Mouse (Mus musculus) forebrain, embryonic 14.5 days (tissue): ENCODE data around the gene Fbxw7. TPM values are rescaled to one million over a fixed set of nuclear protein-coding genes. Genes with fewer than 3 reads are reported as not detected.

Experiments used
- ATAC-seq: fragments of 200-750 bp; cut with Nextera tagmentation; 2 replicates; pipeline ENCODE4 v1.8.0; 2017; ENCODE audit warnings: mild to moderate bottlenecking, moderate library complexity
- DNase-seq: peaks from one replicate; pipeline ENCODE4 v3.0.0-alpha.2; 2015; ENCODE audit warnings: low spot score
- H3K27ac ChIP-seq: fragments of 300-500 bp; sonication (generic); 2 replicates; pipeline ENCODE4 v1.5.1; 2014; ENCODE audit warnings: low read depth, mild to moderate bottlenecking, control low read depth, low read length, moderate library complexity
- H3K27me3 ChIP-seq: fragments of 300-500 bp; sonication (generic); replicated peaks from 2 replicates; pipeline ENCODE4 v1.6.1; 2014; ENCODE audit warnings: low read length, control low read depth, mixed read lengths; ENCODE audit not compliant: control insufficient read depth, insufficient read depth
- H3K36me3 ChIP-seq: fragments of 300-500 bp; sonication (generic); 2 replicates; pipeline ENCODE4 v1.6.1; 2014; ENCODE audit warnings: low read length, control low read depth; ENCODE audit not compliant: control insufficient read depth, insufficient read depth
- H3K4me1 ChIP-seq: fragments of 300-500 bp; sonication (generic); 2 replicates; pipeline ENCODE4 v1.6.1; 2014; ENCODE audit warnings: antibody characterized with exemption, low read length, control low read depth; ENCODE audit not compliant: control insufficient read depth, insufficient read depth
- H3K4me2 ChIP-seq: fragments of 300-500 bp; sonication (generic); 2 replicates; pipeline ENCODE4 v1.6.1; 2014; ENCODE audit warnings: mild to moderate bottlenecking, control low read depth, low read length
- H3K4me3 ChIP-seq: fragments of 300-500 bp; sonication (generic); 2 replicates; pipeline ENCODE4 v1.5.1; 2014; ENCODE audit warnings: low read depth, low read length, control low read depth
- H3K9ac ChIP-seq: fragments of 300-500 bp; sonication (generic); 2 replicates; pipeline ENCODE4 v1.6.1; 2014; ENCODE audit warnings: mild to moderate bottlenecking, low read length, control low read depth, moderate library complexity
- H3K9me3 ChIP-seq: fragments of 300-500 bp; sonication (generic); replicated peaks from 2 replicates; pipeline ENCODE4 v1.6.1; 2016; ENCODE audit warnings: low read length, control low read depth, mixed read lengths; ENCODE audit not compliant: control insufficient read depth
- WGBS: fragments of 180-500 bp; shearing (Covaris S2); extraction: QIAGEN DNeasy Blood & Tissue Kit; methylation state at CpG from one replicate; pipeline ENCODE4 v1.1.7; 2014; 5-methylcytosine and 5-hydroxymethylcytosine counted together
- polyA plus RNA-seq: library from polyadenylated mRNA; unstranded; fragments of >200 nt; fragmentation: Nextera tagmentation; extraction: Ambion mirVana; gene quantifications from 2 replicates; pipeline ENCODE4 v1.2.1, GENCODE M21; 2014

Gene Fbxw7
- polyA plus RNA-seq, result 27.9 and 31.4 TPM in 2 replicates

DNA sequence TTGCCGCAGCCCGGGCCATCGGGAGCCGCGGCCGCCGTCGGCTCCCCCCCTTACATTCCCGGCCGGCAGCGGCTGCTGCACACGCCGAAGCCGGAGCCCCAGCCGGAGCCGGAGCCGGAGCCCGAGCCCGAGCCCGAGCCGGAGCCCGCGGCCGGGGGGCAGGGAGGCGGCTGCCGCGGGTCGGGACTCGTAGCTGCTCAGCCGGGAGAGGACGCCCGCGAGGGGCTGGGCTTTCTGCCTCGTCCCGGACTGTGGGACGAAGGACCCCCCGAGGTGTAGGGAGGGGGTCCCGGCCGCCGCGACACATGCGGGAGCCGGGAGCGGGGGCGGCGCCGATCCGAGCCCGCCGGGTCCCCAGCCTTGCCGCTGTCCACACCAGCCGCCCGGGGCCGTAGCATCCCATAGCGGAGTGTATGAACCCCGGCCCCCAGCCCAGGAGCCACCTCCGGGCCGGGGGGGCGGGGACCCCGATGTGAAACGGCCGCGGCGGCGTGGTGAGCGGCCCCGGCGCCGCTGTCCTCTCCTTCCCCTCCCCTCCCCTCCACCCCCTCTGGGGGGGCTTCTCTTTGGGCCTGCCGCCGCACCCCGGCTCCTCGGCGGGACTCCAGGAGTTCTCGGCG is at the start of gene Fbxw7:
Gene Fbxw7, plus strand, starts transcription at position 507 of the 620 bp plus-strand sequence.
- Histone ChIP-seq H3K4me1 (peaks cover 17% of the 10 kb centered on the region), H3K9me3 (no peaks in the 10 kb centered on the region), H3K4me3 (peak within 1 kb of the TSS; percentile 97), H3K27me3 (no peaks in the 10 kb centered on the region), H3K4me2 (peak within 1 kb of the TSS; percentile 100), H3K36me3 (no peaks in the 10 kb centered on the region), H3K9ac (peak within 1 kb of the TSS; percentile 90), H3K27ac (peak within 1 kb of the TSS; percentile 95)
- ATAC-seq (no peak; the same call in none of the 2 replicates), DNase-seq (peak; percentile 19)
- WGBS, result 1% methylated on average over 59 of the region's 76 CpGs

DNA sequence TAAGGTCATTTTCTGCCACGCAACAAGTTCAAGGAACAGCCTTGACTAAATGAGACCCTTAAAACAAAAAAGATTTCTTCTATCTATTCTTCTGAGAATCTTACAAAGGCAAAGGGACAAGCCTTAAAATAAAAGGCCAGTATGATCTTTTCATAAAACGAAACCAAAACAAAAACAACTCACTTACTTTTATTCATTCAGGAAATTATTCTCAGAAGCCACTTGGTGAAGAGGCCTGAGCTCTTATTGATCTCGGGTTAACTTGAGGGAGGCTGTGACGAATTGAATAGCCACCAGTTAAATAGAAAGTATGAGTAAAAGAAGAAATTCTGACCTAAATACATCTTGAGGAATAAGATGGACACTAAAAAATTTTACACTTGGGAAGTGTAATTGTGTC is 46.1 kb upstream of the Fbxw7 start:
- H3K27ac ChIP-seq, result no peak overlapping the region
- no peak overlapping the region for H3K9ac ChIP-seq
- H3K36me3 ChIP-seq, result no peaks in the 10 kb centered on the region
- no peak overlapping the region for H3K4me3 ChIP-seq
- no peaks in the 10 kb centered on the region for H3K4me1 ChIP-seq
- H3K4me2 ChIP-seq, result no peak overlapping the region
- DNase-seq, result no peak
- 85% methylated on average over 4 of the region's 4 CpGs for WGBS
- H3K9me3 ChIP-seq, result no peaks in the 10 kb centered on the region
- ATAC-seq, result no peak
- H3K27me3 ChIP-seq, result no peaks in the 10 kb centered on the region

DNA sequence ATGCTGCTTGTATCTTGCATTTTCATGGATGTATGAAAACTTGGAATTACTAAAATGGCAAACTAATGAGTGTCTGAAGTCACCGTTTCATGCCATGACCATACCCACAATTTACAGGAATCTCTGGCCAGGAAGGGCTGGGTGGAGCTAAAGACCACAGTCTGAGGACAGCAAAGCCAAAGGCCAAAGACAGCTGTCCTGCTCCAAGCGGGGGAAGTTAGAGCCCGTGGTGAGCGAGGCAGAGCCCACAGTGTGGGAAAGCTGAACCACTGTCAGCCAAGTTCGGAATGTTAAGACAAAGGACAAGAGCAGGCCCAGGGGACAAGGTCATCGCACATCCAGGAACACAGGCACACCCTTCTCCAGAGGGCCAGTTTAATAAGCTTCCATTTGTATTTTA is 45.7 kb upstream of the Fbxw7 start:
- Histone ChIP-seq H3K4me2 (no peak overlapping the region), H3K27ac (no peak overlapping the region), H3K9me3 (no peaks in the 10 kb centered on the region), H3K36me3 (no peaks in the 10 kb centered on the region), H3K27me3 (no peaks in the 10 kb centered on the region), H3K4me3 (no peak overlapping the region), H3K4me1 (no peaks in the 10 kb centered on the region), H3K9ac (no peak overlapping the region)
- no peak for ATAC-seq
- no peak for DNase-seq
- WGBS, result 86% methylated on average over 6 of the region's 6 CpGs

DNA sequence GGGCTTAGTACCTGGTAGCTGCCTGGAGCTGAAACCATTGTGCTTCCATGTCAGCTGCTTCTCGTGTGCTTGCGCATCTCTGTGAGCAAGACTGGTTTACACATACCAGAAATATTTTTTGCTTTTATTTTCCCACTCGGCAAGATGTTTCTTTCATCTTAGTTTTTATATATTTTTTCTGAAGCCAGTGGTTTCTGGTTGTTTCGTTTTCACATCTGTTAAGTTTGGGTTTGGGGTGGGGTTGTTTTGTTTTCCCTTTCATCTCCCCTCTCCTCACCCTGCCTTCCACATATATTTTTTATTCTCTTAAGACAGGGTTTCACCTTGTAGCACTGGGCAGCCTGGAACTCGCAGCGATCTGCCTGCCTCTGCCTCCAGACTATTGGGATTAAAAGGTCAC is 44.5 kb upstream of the Fbxw7 start:
- H3K9me3 ChIP-seq, result no peaks in the 10 kb centered on the region
- 89% methylated on average over 6 of the region's 6 CpGs for WGBS
- DNase-seq, result no peak
- H3K36me3 ChIP-seq, result no peaks in the 10 kb centered on the region
- no peak overlapping the region for H3K4me2 ChIP-seq
- H3K4me1 ChIP-seq, result no peaks in the 10 kb centered on the region
- H3K27ac ChIP-seq, result no peak overlapping the region
- no peak overlapping the region for H3K9ac ChIP-seq
- no peak overlapping the region for H3K4me3 ChIP-seq
- no peak for ATAC-seq
- no peaks in the 10 kb centered on the region for H3K27me3 ChIP-seq

DNA sequence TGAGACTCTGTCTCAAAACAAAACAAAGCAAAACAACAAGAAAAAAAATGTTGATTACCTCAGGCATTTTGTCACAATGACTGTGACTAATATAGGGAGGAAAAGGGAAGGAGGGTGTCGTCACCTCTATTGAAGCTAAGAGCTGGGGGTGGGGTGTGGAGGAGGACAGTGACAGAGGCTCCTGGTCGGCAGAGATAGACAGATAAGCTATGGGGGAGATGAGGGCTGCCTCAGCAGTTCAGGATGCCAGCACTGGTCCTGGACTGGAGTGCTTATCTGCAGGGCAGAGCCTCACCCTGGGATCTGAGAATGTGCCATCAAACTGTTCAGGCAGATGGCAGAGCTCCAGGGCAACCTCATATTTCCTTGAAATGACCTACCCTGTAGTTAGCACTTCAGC is 43.1 kb upstream of the Fbxw7 start:
- Histone ChIP-seq H3K27ac (no peak overlapping the region), H3K27me3 (no peaks in the 10 kb centered on the region), H3K36me3 (no peaks in the 10 kb centered on the region), H3K4me1 (no peaks in the 10 kb centered on the region), H3K4me3 (no peak overlapping the region), H3K9ac (no peak overlapping the region), H3K4me2 (no peak overlapping the region), H3K9me3 (no peaks in the 10 kb centered on the region)
- no peak for ATAC-seq
- WGBS, result 74% methylated on average over 2 of the region's 2 CpGs
- no peak for DNase-seq

DNA sequence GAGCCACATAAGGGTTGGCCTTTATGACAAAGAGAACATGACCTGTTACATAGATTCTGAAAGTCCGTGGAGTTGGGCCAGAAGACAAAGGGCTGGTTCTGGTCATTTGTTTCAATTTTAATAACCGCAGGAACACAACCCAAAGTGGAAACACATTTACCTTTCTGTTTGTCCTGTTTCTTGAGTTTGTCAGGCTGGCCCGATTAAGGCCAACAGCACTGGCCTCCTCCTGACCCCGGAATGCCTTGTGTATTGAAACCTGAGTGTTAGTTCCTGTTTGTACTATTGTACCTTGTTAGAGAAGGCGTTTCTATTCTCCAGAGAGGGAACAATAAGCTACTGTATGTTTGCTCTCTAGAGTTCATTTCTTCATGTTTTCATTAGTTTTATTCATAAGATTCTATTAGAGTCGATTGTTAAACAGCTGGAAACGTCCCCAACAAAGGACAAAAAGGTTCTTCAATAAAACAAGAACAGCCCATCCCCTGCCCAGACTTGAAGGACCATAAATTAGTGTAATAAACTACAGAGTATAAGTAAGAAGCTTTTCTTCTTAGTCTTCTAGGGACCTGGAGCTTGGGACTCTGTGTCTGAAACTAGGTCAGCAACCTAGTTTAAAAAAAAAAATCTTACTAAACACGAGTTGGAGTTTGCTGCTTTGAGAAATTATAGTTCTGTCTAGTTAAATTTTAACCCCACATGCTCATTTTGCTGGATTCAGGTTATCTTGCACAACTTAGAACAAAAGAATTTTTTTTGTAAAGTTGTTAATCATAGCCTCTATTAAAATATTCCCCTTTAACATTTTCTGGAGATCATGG is 40.6 kb upstream of the Fbxw7 start:
- no peak overlapping the region for H3K9ac ChIP-seq
- no peak for ATAC-seq
- no peaks in the 10 kb centered on the region for H3K27me3 ChIP-seq
- no peak overlapping the region for H3K4me3 ChIP-seq
- H3K9me3 ChIP-seq, result no peaks in the 10 kb centered on the region
- DNase-seq, result no peak
- no peak overlapping the region for H3K4me2 ChIP-seq
- H3K36me3 ChIP-seq, result no peaks in the 10 kb centered on the region
- H3K4me1 ChIP-seq, result no peaks in the 10 kb centered on the region
- 49% methylated on average over 8 of the region's 8 CpGs for WGBS
- H3K27ac ChIP-seq, result no peak overlapping the region

DNA sequence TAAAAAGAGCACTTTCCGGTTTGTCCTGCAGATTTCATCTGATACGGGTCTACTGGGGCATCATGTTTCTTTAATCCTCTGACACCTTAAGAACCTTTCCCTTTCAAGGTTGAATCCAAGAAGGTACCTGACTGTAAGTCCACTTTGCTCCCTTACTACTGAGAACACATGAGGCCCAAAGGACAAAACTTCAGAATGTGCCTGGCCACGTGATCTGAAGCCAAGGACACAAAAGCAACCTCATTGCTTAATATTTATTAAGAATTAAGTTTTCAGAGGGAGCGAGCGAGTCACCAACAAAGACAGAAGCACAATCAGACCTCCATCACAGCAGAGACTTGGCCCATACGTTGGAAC is 40.0 kb upstream of the Fbxw7 start:
- no peak overlapping the region for H3K9ac ChIP-seq
- DNase-seq, result no peak
- no peaks in the 10 kb centered on the region for H3K9me3 ChIP-seq
- no peaks in the 10 kb centered on the region for H3K4me1 ChIP-seq
- H3K4me3 ChIP-seq, result no peak overlapping the region
- no peak overlapping the region for H3K4me2 ChIP-seq
- ATAC-seq, result no peak
- no peaks in the 10 kb centered on the region for H3K27me3 ChIP-seq
- H3K36me3 ChIP-seq, result no peaks in the 10 kb centered on the region
- WGBS, result 57% methylated on average over 6 of the region's 6 CpGs
- H3K27ac ChIP-seq, result no peak overlapping the region

DNA sequence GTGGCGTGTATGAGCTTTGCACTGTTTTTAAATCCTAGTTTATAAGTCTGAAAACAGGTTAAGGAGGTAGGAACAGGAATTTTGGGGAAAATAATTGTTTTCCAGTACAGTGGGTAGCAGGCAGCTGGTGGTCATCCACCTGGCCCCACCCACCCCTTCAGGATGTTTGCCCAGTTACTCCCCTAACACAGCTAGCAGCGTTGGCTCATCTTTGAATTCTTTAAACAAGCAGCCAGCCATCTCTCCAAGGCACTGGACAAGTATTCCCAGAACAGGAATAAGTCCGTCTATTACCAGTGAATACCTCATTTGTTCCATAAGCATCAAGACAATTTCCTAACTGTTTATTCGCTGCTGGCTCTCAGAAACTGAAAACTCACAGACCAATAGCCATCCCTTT is 39.5 kb upstream of the Fbxw7 start:
- Histone ChIP-seq H3K9me3 (no peaks in the 10 kb centered on the region), H3K4me1 (no peaks in the 10 kb centered on the region), H3K4me2 (no peak overlapping the region), H3K27ac (no peak overlapping the region), H3K27me3 (no peaks in the 10 kb centered on the region), H3K36me3 (no peaks in the 10 kb centered on the region), H3K9ac (no peak overlapping the region), H3K4me3 (no peak overlapping the region)
- DNase-seq, result no peak
- 66% methylated on average over 4 of the region's 4 CpGs for WGBS
- no peak for ATAC-seq

DNA sequence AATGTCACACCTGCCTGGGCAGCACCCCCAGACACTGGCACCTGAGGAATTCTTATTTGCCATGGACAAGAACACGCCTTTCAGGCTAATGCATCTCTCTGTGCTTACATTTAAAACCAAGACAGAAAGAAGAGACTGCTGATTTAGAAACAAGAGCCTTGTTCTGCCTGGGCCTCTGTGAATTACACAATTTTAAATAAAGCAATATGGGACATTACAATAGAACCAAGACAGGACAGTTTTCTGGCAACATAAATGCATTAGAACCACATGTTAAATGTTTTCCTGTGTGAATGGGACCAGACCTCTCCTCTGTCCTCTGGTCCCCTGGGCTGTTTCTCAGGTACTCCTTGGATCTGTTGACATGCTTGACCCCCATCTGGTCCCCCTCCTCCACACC is 39.0 kb upstream of the Fbxw7 start:
- no peaks in the 10 kb centered on the region for H3K27me3 ChIP-seq
- WGBS, result 77% methylated on average over 1 of the region's 1 CpGs
- no peaks in the 10 kb centered on the region for H3K9me3 ChIP-seq
- H3K4me1 ChIP-seq, result no peaks in the 10 kb centered on the region
- DNase-seq (no peak), ATAC-seq (no peak)
- no peak overlapping the region for H3K27ac ChIP-seq
- no peak overlapping the region for H3K4me3 ChIP-seq
- H3K9ac ChIP-seq, result no peak overlapping the region
- no peaks in the 10 kb centered on the region for H3K36me3 ChIP-seq
- no peak overlapping the region for H3K4me2 ChIP-seq
